ENCODE assay signal across 8 mouse cellular contexts in genomic region chr17:35870151-35870883, GRCm38 (mm10). TPM values are rescaled to one million over a fixed set of nuclear protein-coding genes. Genes with fewer than 3 reads are reported as not detected.
DNase-seq lines count a peak whose midpoint lies in the region; ATAC-seq lines count a peak whose summit lies in the region.

No protein-coding gene starts in this region.

- peak overlapping the region; percentile 77 for H3K4me2 ChIP-seq in forebrain, embryonic 12.5 days
- peak overlapping the region; percentile 98 for H3K4me2 ChIP-seq in hindbrain, embryonic 11.5 days (replicated peaks; ENCODE audit: low read depth, low read length)
- peak overlapping the region; percentile 92 for H3K4me2 ChIP-seq in limb, embryonic 15.5 days
- H3K4me2 ChIP-seq in midbrain, embryonic 16.5 days (ENCODE audit: low read length): peak overlapping the region; percentile 95

- H3K9me3 ChIP-seq in forebrain, embryonic 12.5 days: peaks cover 5% of the 10 kb centered on the region; the same call in 1 of the 2 replicates
- H3K9me3 ChIP-seq in hindbrain, embryonic 11.5 days (ENCODE audit: control insufficient read depth, low read length): peaks cover 5% of the 10 kb centered on the region; the same call in 1 of the 2 replicates
- no peaks in the 10 kb centered on the region for H3K9me3 ChIP-seq in limb, embryonic 15.5 days
- H3K9me3 ChIP-seq in midbrain, embryonic 16.5 days (replicated peaks; ENCODE audit: control insufficient read depth, low read length, poor library complexity, severe bottlenecking): no peaks in the 10 kb centered on the region; the same call in 1 of the 2 replicates

- peak overlapping the region; percentile 89 for H3K9ac ChIP-seq in forebrain, embryonic 12.5 days
- peak overlapping the region; percentile 32; the same call in 1 of the 2 replicates for H3K9ac ChIP-seq in hindbrain, embryonic 11.5 days (ENCODE audit: low read depth, low read length)
- H3K9ac ChIP-seq in limb, embryonic 15.5 days: peak overlapping the region; percentile 33; the same call in 1 of the 2 replicates
- H3K9ac ChIP-seq in midbrain, embryonic 16.5 days (ENCODE audit: low read depth, low read length): peak overlapping the region; percentile 57

- no peak for ATAC-seq in forebrain, embryonic 12.5 days (ENCODE audit: low FRiP score)
- ATAC-seq in hindbrain, embryonic 11.5 days (ENCODE audit: low FRiP score): no peak
- ATAC-seq in limb, embryonic 15.5 days (ENCODE audit: insufficient number of reproducible peaks, low FRiP score, low TSS enrichment, low read depth): no peak
- no peak for ATAC-seq in midbrain, embryonic 16.5 days
- ATAC-seq in erythroid progenitor cell, adult 5-6 weeks (replicated peaks; ENCODE audit: low FRiP score, poor library complexity, severe bottlenecking): no peak

- peak overlapping the region; percentile 5 for H3K27ac ChIP-seq in forebrain, embryonic 12.5 days
- no peak overlapping the region; the same call in 1 of the 2 replicates for H3K27ac ChIP-seq in hindbrain, embryonic 11.5 days (ENCODE audit: low read depth, low read length)
- peak overlapping the region; percentile 97 for H3K27ac ChIP-seq in limb, embryonic 15.5 days
- H3K27ac ChIP-seq in midbrain, embryonic 16.5 days (ENCODE audit: low read length): peak overlapping the region; percentile 54; the same call in 1 of the 2 replicates

- peak overlapping the region; percentile 73 for H3K4me3 ChIP-seq in forebrain, embryonic 12.5 days (replicated peaks)
- peak overlapping the region; percentile 54 for H3K4me3 ChIP-seq in hindbrain, embryonic 11.5 days (ENCODE audit: low read depth, low read length)
- peak overlapping the region; percentile 69 for H3K4me3 ChIP-seq in limb, embryonic 15.5 days
- peak overlapping the region; percentile 74 for H3K4me3 ChIP-seq in midbrain, embryonic 16.5 days (ENCODE audit: low read depth, low read length)

- H3K4me1 ChIP-seq in forebrain, embryonic 12.5 days: peaks cover 63% of the 10 kb centered on the region
- H3K4me1 ChIP-seq in hindbrain, embryonic 11.5 days (replicated peaks; ENCODE audit: control insufficient read depth, insufficient read depth, low read length): peaks cover 10% of the 10 kb centered on the region
- peaks cover 55% of the 10 kb centered on the region for H3K4me1 ChIP-seq in limb, embryonic 15.5 days
- peaks cover 52% of the 10 kb centered on the region for H3K4me1 ChIP-seq in midbrain, embryonic 16.5 days (ENCODE audit: control insufficient read depth, insufficient read depth, low read length)

- whole genome bisulfite sequencing in forebrain, embryonic 12.5 days: 71% methylated on average over 9 of the region's 9 CpGs
- 73% methylated on average over 9 of the region's 9 CpGs for WGBS in hindbrain, embryonic 11.5 days
- WGBS in limb, embryonic 15.5 days: 49% methylated on average over 9 of the region's 9 CpGs
- 76% methylated on average over 9 of the region's 9 CpGs for WGBS in midbrain, embryonic 16.5 days

- peaks cover 45% of the 10 kb centered on the region for H3K36me3 ChIP-seq in forebrain, embryonic 12.5 days (replicated peaks)
- H3K36me3 ChIP-seq in hindbrain, embryonic 11.5 days (ENCODE audit: control insufficient read depth, insufficient read depth, low read length): peaks cover 5% of the 10 kb centered on the region
- H3K36me3 ChIP-seq in limb, embryonic 15.5 days: peaks cover 19% of the 10 kb centered on the region
- H3K36me3 ChIP-seq in midbrain, embryonic 16.5 days (ENCODE audit: control insufficient read depth, insufficient read depth, low read length): peaks cover 4% of the 10 kb centered on the region

- DNase-seq in B cell, adult 2 months: peak; percentile 81 to 84
- peak; percentile 88 for DNase-seq in MEL-GATA-1-ER (ENCODE audit: extremely low read depth, low read depth)
- DNase-seq in hindbrain, embryonic 11.5 days (ENCODE audit: low spot score): peak; percentile 17
- peak; percentile 89 for DNase-seq in thymus, postnatal 25 days

- H3K27me3 ChIP-seq in forebrain, embryonic 12.5 days: no peaks in the 10 kb centered on the region
- no peaks in the 10 kb centered on the region for H3K27me3 ChIP-seq in hindbrain, embryonic 11.5 days (ENCODE audit: control insufficient read depth, insufficient read depth, low read length)
- H3K27me3 ChIP-seq in limb, embryonic 15.5 days: no peaks in the 10 kb centered on the region
- H3K27me3 ChIP-seq in midbrain, embryonic 16.5 days (ENCODE audit: control insufficient read depth, insufficient read depth, low read depth, low read length): no peaks in the 10 kb centered on the region

RNA-seq across cellular contexts. Expression of gene Ppp1r18, which starts 4.9 kb away (rescaled TPM):
- polyA plus RNA-seq in forebrain, embryonic 12.5 days (2016; fragmentation: Nextera tagmentation; extraction: Ambion mirVana): 23.7 and 24.3 TPM in 2 replicates
- 27.6 and 31.3 TPM in 2 replicates for polyA plus RNA-seq in hindbrain, embryonic 11.5 days (2014; fragmentation: Nextera tagmentation; extraction: Ambion mirVana)
- polyA plus RNA-seq in limb, embryonic 15.5 days (2015; fragmentation: Nextera tagmentation; extraction: Ambion mirVana): 24.8 and 28.8 TPM in 2 replicates
- 18.4 and 18.8 TPM in 2 replicates for polyA plus RNA-seq in midbrain, embryonic 16.5 days (2015; fragmentation: Nextera tagmentation; extraction: Ambion mirVana)
- total RNA-seq in erythroid progenitor cell, adult 5-6 weeks (2015; ENCODE audit: low replicate concordance): 32.8 and 37.7 TPM in 2 replicates
- total RNA-seq in erythroid progenitor cell, adult 5-6 weeks (2017; ENCODE audit: low replicate concordance): 7.2 and 10.2 TPM in 2 replicates

RNA-seq across cellular contexts. Expression of gene Nrm, which starts 9.2 kb away (rescaled TPM):
- polyA plus RNA-seq in forebrain, embryonic 12.5 days (2016; fragmentation: Nextera tagmentation; extraction: Ambion mirVana): 56.2 and 60.5 TPM in 2 replicates
- polyA plus RNA-seq in hindbrain, embryonic 11.5 days (2014; fragmentation: Nextera tagmentation; extraction: Ambion mirVana): 49.2 and 51.0 TPM in 2 replicates
- polyA plus RNA-seq in limb, embryonic 15.5 days (2015; fragmentation: Nextera tagmentation; extraction: Ambion mirVana): 55.5 and 59.0 TPM in 2 replicates
- 13.5 and 14.6 TPM in 2 replicates for polyA plus RNA-seq in midbrain, embryonic 16.5 days (2015; fragmentation: Nextera tagmentation; extraction: Ambion mirVana)
- total RNA-seq in erythroid progenitor cell, adult 5-6 weeks (2015; ENCODE audit: low replicate concordance): 32.8 and 36.0 TPM in 2 replicates
- total RNA-seq in erythroid progenitor cell, adult 5-6 weeks (2017; ENCODE audit: low replicate concordance): 19.1 and 35.8 TPM in 2 replicates

RNA-seq across cellular contexts. Expression of gene Dhx16, which starts 9.3 kb away (rescaled TPM):
- 48.0 and 54.8 TPM in 2 replicates for polyA plus RNA-seq in forebrain, embryonic 12.5 days (2016; fragmentation: Nextera tagmentation; extraction: Ambion mirVana)
- 33.5 and 39.8 TPM in 2 replicates for polyA plus RNA-seq in hindbrain, embryonic 11.5 days (2014; fragmentation: Nextera tagmentation; extraction: Ambion mirVana)
- polyA plus RNA-seq in limb, embryonic 15.5 days (2015; fragmentation: Nextera tagmentation; extraction: Ambion mirVana): 36.8 and 41.3 TPM in 2 replicates
- 28.4 and 30.5 TPM in 2 replicates for polyA plus RNA-seq in midbrain, embryonic 16.5 days (2015; fragmentation: Nextera tagmentation; extraction: Ambion mirVana)
- 139 and 201 TPM in 2 replicates for total RNA-seq in erythroid progenitor cell, adult 5-6 weeks (2015; ENCODE audit: low replicate concordance)
- total RNA-seq in erythroid progenitor cell, adult 5-6 weeks (2017; ENCODE audit: low replicate concordance): 73.1 and 118 TPM in 2 replicates

RNA-seq across cellular contexts. Expression of gene 2310061I04Rik, which starts 26.9 kb away (rescaled TPM):
- polyA plus RNA-seq in forebrain, embryonic 12.5 days (2016; fragmentation: Nextera tagmentation; extraction: Ambion mirVana): 26.7 and 29.4 TPM in 2 replicates
- polyA plus RNA-seq in hindbrain, embryonic 11.5 days (2014; fragmentation: Nextera tagmentation; extraction: Ambion mirVana): 23.6 and 25.2 TPM in 2 replicates
- polyA plus RNA-seq in limb, embryonic 15.5 days (2015; fragmentation: Nextera tagmentation; extraction: Ambion mirVana): 18.0 and 23.0 TPM in 2 replicates
- polyA plus RNA-seq in midbrain, embryonic 16.5 days (2015; fragmentation: Nextera tagmentation; extraction: Ambion mirVana): 63.9 and 76.4 TPM in 2 replicates
- 37.7 and 68.5 TPM in 2 replicates for total RNA-seq in erythroid progenitor cell, adult 5-6 weeks (2015; ENCODE audit: low replicate concordance)
- 2.9 and 3.7 TPM in 2 replicates for total RNA-seq in erythroid progenitor cell, adult 5-6 weeks (2017; ENCODE audit: low replicate concordance)

RNA-seq across cellular contexts. Expression of gene Mdc1, which starts 29.0 kb away (rescaled TPM):
- 22.3 and 26.1 TPM in 2 replicates for polyA plus RNA-seq in forebrain, embryonic 12.5 days (2016; fragmentation: Nextera tagmentation; extraction: Ambion mirVana)
- polyA plus RNA-seq in hindbrain, embryonic 11.5 days (2014; fragmentation: Nextera tagmentation; extraction: Ambion mirVana): 16.8 and 17.3 TPM in 2 replicates
- polyA plus RNA-seq in limb, embryonic 15.5 days (2015; fragmentation: Nextera tagmentation; extraction: Ambion mirVana): 13.0 and 15.0 TPM in 2 replicates
- polyA plus RNA-seq in midbrain, embryonic 16.5 days (2015; fragmentation: Nextera tagmentation; extraction: Ambion mirVana): 8.6 and 10.3 TPM in 2 replicates
- total RNA-seq in erythroid progenitor cell, adult 5-6 weeks (2015; ENCODE audit: low replicate concordance): 117 and 147 TPM in 2 replicates
- 31.0 and 57.1 TPM in 2 replicates for total RNA-seq in erythroid progenitor cell, adult 5-6 weeks (2017; ENCODE audit: low replicate concordance)

Comparison
In these comparisons a context has a peak if more than half of its experiments do, and no peak if none do; other contexts are left out.
1. DNase-seq: peak in every context shown above with its lines; median percentile 89 in thymus, postnatal 25 days; 88 in MEL-GATA-1-ER; 82 in B cell, adult 2 months; 17 in hindbrain, embryonic 11.5 days.
2. H3K9ac ChIP-seq: peak in every context shown above with its lines; median percentile 89 in forebrain, embryonic 12.5 days; 57 in midbrain, embryonic 16.5 days; 33 in limb, embryonic 15.5 days; 32 in hindbrain, embryonic 11.5 days.